Mouse (Mus musculus) MEL (cell line): Measurements from ENCODE around the gene P2rx7.

Experiments used
- CTCF ChIP-seq, 3 experiments: IDR thresholded peaks in 2 of 3; conservative IDR thresholded peaks in 1 of 3; 2 replicates each; pipeline ENCODE4 v1.5.1; 2011 to 2012; ENCODE audit warnings: low read length in 3 of 3, low read depth in 2 of 3, mild to moderate bottlenecking in 2 of 3, improper control_type of control experiment in 1 of 3, inconsistent platforms in 1 of 3, mixed read lengths in 1 of 3, moderate library complexity in 1 of 3; ENCODE audit not compliant: control insufficient read depth in 1 of 3, insufficient read depth in 1 of 3, poor library complexity in 1 of 3, severe bottlenecking in 1 of 3
- ELF1 ChIP-seq: IDR thresholded peaks from 2 replicates; pipeline ENCODE4 v1.6.1; 2014; ENCODE audit warnings: low read depth, mild to moderate bottlenecking, inconsistent platforms, low read length, improper control_type of control experiment, moderate library complexity
- EP300 ChIP-seq, 2 experiments: IDR thresholded peaks; 2 replicates each; pipeline ENCODE4 v1.6.1; 2011; ENCODE audit warnings: improper control_type of control experiment in 2 of 2, low read length in 2 of 2, low read depth in 1 of 2, mild to moderate bottlenecking in 1 of 2
- ETS1 ChIP-seq: IDR thresholded peaks from 2 replicates; pipeline ENCODE4 v1.6.1; 2012; ENCODE audit warnings: low read depth, mild to moderate bottlenecking, inconsistent platforms, low read length, improper control_type of control experiment, moderate library complexity
- HCFC1 ChIP-seq: IDR thresholded peaks from 2 replicates; pipeline ENCODE4 v1.6.1; 2012; ENCODE audit warnings: low read depth, mild to moderate bottlenecking, inconsistent platforms, low read length, improper control_type of control experiment, moderate library complexity
- MYB ChIP-seq: IDR thresholded peaks from 2 replicates; pipeline ENCODE4 v1.6.1; 2011; ENCODE audit warnings: mild to moderate bottlenecking, low read depth, low read length, improper control_type of control experiment
- POLR2A ChIP-seq, 2 experiments: IDR thresholded peaks; 2 replicates each; pipeline ENCODE4 v1.6.1; 2011 to 2012; ENCODE audit warnings: low read length in 2 of 2, mild to moderate bottlenecking in 2 of 2, control low read depth in 1 of 2, improper control_type of control experiment in 1 of 2, low read depth in 1 of 2, moderate library complexity in 1 of 2; ENCODE audit not compliant: control insufficient read depth in 1 of 2, insufficient read depth in 1 of 2, poor library complexity in 1 of 2
- SIN3A ChIP-seq: IDR thresholded peaks from 2 replicates; pipeline ENCODE4 v1.6.1; 2012; ENCODE audit warnings: low read length, improper control_type of control experiment, inconsistent platforms
- USF1 ChIP-seq: IDR thresholded peaks from 2 replicates; pipeline ENCODE4 v1.6.1; 2014; ENCODE audit warnings: low read depth, mild to moderate bottlenecking, inconsistent platforms, low read length, improper control_type of control experiment, moderate library complexity
- ZNF384 ChIP-seq: IDR thresholded peaks from 2 replicates; pipeline ENCODE4 v1.6.1; 2012; ENCODE audit warnings: low read depth, mild to moderate bottlenecking, inconsistent platforms, low read length, improper control_type of control experiment

DNA sequence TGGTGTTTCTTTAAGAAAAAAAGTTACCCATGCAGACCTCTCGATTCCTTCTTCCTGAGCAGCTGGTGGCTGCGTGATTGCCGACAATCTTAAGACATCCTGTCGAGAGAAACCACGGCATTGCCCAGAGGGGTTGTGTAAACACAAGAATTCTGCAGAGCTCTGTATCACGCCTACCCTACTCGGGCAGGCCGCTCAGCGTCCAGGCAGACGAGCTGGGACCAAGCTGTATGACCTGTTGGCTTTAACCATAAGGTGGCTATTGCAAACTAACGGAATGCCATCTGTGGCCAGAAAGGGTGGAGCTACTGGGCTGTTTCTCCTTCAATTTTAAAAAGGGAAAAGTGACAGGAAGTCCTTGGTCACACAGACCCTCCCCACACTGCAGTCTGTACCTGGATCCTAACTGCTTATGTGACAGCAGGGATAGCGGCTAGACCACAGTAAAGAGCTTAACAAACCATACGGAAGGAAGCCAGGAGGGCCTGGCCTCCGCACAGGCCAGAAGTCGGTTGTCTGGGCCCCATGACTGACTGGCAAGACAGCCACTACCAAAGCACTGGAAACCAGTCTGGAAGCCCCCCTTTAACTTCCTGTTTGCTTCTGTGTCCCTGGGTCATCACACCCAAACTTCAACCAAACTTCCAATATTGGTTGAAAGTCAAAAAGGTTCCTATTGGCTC lies 88.4 kb downstream of the P2rx7 start:
- TF ChIP-seq SIN3A (no peak), USF1 (no peak), ZNF384 (no peak), HCFC1 (no peak), CTCF (IDR thresholded peaks at IDR 0.05 in 2 of 3, conservative IDR thresholded peaks at IDR 0.05 in 1 of 3; ENCODE audit: control insufficient read depth in 1 of 3, insufficient read depth in 1 of 3, low read depth in 2 of 3, low read length in 3 of 3, poor library complexity in 1 of 3, severe bottlenecking in 1 of 3) (no peak), POLR2A (IDR thresholded peaks at IDR 0.05; ENCODE audit: control insufficient read depth in 1 of 2, insufficient read depth in 1 of 2, low read depth in 1 of 2, low read length in 2 of 2, poor library complexity in 1 of 2) (no peak), ELF1 (no peak), ETS1 (no peak), MYB (no peak), EP300 (IDR thresholded peaks at IDR 0.05; ENCODE audit: low read depth in 1 of 2, low read length in 2 of 2) (no peak)
